Mouse (Mus musculus): Measurements from ENCODE around the gene Kcnip3.

DNA sequence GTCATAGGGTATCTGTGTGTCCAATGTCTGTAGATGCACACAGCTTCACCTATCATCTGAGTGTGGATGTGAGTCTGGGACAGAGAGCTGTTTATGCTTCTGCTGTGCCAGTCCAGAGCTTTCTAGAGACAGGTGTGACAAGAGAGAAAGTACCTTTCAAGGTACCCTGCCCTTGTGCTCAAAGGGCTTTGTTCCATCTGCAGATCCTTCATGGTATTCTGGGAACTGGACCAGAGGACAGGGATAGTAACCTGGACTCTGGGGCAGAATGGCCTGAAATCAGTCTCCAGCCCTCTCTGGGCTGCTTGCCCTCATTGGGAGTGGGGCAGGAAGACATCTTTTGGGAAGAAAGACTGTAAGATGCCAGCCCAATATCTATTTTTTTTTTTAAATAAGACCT, 1.8 kb downstream of the Kcnip3 start:
- TF ChIP-seq CTCF (conservative IDR thresholded peaks at IDR 0.05; ENCODE audit: insufficient read depth, insufficient read length, low read depth, low read length) = no peak
- no peak for TF ChIP-seq POLR2A (IDR thresholded peaks at IDR 0.05; ENCODE audit: low read depth, low read length)
